Mouse (Mus musculus) bone marrow macrophage, adult 2 months (primary cell): ENCODE measurements around the gene Tyrp1.

Experiments used
- CTCF ChIP-seq: IDR thresholded peaks from 2 replicates; pipeline ENCODE4 v1.5.1; 2012; ENCODE audit warnings: low read depth, mild to moderate bottlenecking, low read length, moderate library complexity
- POLR2A ChIP-seq: IDR thresholded peaks from 2 replicates; pipeline ENCODE4 v1.6.1; 2012; ENCODE audit warnings: mild to moderate bottlenecking, low read depth, low read length, borderline replicate concordance

DNA sequence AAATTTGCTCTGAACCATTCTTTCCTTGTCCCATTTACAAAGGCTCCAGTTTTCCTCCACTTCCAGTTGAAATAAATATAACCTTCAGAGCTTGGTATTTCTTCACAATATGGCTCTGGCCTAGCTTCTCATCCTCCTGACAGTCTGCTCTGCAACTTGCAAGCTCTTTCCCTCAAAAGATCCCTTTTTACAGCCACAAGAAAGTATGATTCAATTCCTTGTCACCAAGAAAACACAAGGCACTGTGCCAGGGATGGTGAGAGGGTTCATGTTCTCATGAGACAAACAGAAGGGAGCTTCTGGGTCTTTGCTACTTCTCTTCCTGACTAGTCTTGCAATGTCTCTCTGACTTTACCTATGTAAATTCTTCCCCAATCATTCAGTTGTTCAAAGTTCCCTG is 9.8 kb downstream of the Tyrp1 start:
- no peak for TF ChIP-seq CTCF
- no peak for TF ChIP-seq POLR2A
